Mouse (Mus musculus): ENCODE measurements around the gene Rab11fip4.

DNA sequence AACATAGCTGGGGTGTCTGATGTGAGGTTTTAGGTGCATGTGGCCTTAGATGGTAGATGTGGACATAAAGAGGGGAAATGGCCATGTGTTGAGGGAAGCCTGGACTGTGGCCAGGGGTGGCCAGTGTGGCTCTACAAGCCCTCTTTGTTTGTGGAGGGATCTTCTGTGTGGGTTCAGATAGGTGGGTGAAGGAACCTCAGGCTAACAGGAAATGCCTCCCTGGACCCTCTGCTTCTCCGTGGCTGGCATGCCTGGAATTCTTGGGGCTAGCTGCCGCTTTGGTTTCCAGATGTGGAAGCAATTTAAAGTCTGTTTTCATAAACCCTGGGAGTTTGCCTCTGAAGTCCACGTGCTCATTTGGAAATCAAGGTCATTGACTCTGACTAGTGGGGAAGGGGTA lies 78.9 kb downstream of the Rab11fip4 start:
- TF ChIP-seq CTCF (IDR thresholded peaks at IDR 0.05; ENCODE audit: extremely low read depth, insufficient read depth, insufficient read length, insufficient replicate concordance) (no peak), POLR2A (IDR thresholded peaks at IDR 0.05; ENCODE audit: low read depth, low read length) (no peak)
